Mouse (Mus musculus) embryo, embryonic 10.5 days (tissue): ENCODE data around the gene Eef1akmt1.

Source experiments
- DNase-seq: peaks from one replicate; pipeline ENCODE4 v3.0.0-alpha.2; 2015; ENCODE audit warnings: low spot score

Eef1akmt1 gene

DNA sequence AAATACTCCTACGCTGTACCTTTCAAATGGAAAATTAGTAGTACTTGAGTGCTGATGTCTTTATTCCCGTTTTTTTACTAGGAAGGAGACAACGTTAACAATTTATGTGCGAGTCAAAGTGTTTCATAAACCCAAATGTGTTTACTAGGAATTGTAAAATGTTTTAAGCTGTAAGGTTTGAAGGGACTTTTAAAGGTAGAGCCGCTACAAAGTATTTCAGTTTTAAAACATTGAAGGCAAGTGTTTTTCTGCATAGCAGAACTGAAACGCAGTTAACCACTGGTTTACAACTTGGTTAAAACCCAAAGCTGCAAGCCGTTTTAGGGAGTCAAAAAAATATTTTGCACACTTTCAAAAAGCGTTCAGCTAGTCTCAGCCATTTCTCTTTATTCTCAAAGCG, 47.6 kb downstream of the Eef1akmt1 start:
- no peak for DNase-seq

DNA sequence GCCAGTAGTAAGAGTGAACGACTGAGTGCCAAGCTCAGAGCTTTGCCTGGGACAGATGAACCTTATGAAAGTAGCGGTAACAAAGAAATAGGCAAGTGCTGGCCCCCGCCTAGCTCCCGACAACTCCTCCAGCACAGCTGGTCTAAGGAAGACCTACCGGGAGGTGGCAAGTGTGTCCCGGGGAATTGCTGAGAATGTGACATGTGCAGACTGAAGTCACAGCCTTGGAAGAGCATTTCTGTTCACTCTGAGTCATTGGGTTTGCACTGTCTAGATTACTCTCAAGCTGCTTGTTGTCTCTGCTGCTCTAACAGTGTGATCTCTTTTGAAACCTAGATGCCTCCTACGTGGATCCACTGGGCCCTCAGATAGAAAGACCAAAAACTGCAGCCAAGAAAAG, 54.4 kb downstream of the Eef1akmt1 start:
- DNase-seq = no peak

DNA sequence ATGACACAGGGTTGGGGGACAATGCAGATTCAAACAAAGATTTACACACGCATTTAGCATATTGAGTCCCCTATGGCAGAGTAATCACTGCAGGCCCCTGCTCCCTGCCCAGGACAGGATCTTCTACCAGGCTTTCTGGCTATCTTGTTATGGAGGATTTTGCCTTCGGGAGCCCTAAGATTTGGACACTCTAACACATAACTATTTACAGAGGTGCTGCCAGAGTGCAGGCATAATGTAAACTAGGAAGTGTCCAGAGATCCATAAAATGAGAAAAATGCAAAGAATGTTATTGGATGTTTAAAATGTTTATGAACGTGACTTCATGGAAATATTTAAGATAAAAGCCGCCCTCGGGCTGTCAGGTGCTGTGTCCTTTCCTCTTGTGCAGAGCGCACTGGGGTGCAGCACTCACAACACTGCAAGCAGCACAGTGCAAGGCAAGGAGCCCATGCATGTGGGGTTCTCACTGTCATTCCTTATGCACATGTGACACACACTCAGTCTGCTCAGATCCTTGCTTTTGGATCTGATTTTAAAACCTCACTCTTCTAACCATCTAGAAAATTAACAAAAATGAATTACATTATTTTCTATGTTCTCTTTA, 56.2 kb downstream of the Eef1akmt1 start:
- DNase-seq = no peak

DNA sequence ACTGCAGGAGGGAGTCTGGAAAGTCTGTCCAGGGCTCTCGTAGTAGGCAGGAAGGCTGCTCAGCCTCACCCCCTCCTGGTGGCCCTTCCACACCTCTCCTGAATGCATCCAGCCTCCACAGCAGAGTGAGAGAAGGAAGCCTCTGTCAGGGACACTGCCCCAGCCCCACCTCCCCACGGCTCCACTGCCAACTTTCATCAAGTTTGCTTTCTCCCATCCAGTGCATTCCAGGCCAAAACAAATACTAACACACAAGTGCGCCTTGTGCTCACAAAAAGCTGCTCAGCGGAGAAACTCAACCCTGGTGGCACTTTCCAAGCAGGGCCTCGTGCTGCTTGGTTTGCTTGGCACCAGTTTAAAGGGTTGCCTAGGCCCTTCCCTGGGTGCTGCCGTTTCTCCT, 61.9 kb downstream of the Eef1akmt1 start:
- DNase-seq = no peak

DNA sequence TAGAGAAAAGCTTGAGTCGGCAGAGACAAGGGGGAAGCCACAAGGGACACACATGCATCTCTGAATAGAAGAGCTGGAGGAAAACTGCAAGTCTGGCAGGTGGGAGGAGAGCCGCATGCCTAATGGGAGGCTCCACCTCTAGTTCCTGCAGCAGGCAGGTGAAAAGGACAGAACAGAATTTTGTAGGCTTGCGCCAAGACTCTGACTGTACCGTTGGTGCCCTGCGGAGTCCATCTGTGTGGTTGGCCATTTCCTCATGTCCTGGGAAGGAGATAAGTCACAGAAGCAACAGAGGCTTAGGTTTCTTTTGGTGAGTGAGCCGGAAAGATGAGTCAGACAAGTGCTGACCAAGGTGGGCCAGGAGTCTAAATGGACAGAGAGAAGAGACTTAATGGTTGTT, 67.7 kb downstream of the Eef1akmt1 start:
- DNase-seq = no peak
